8 mouse cellular contexts compared by ENCODE assay signal in the genomic region with DNA sequence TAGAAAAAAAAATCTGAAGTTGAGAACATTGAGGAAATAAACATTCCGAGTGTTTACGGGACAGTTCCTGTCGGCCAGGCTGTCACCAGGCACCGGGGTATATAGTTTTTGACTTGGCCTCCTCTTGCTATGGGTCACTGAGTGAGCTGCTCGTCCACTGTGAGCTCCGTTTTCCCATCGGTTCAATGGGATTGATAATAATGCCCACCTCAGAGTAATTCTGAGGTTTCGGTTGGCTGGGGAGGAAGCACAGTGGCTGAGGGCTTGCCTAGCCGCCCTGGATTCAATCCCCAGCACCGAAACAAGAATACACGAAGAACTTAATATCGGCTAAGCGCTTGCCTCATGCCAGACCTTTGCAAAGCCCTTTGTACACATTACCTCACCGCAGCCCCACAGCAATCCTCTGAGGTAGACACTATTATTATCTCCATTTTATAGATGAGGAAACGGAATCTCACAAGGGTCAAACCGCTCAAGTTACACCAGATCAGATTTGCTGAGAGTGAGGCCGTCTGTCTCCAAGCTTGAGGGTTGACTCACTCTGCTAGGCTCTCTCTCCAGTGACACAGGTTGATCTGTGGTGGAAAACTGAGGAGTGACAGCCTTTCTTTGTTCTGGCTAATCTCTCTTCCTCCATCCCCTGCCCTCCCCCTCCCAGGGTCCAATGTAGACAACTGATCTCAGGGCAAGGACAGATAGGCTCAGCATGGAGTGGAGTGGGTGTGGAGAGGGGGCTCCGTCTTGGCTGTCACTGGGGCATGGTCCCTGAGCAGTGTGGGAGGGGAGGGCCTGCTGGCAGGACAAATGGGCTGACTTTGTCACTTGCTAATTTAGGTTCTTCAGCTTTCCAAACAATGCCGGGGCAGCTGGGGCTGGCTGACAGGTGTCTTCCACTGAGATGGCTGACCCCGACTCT. TPM values are rescaled to one million over a fixed set of nuclear protein-coding genes. Genes with fewer than 3 reads are reported as not detected.
DNase-seq lines count a peak whose midpoint lies in the region; ATAC-seq and TF ChIP-seq lines count a peak whose summit lies in the region.
"Had no signal": no experiment of that assay in that cellular context is flagged by ENCODE, and none has a peak within 500 bp of the region (broad histone marks: within the 10 kb centered on the region; RNA-seq: fewer than 3 reads in every experiment).

No protein-coding gene starts in this region.

- H3K4me2 ChIP-seq in embryonic facial prominence, embryonic 11.5 days (ENCODE audit: low read depth, low read length), result 0 out of 2 replicates have a peak overlapping the region, but pooled peaks have one; percentile 8
- H3K4me2 ChIP-seq in intestine, postnatal 0 days (replicated peaks; ENCODE audit: low read depth), result peak overlapping the region; percentile 69
- H3K4me2 ChIP-seq in midbrain, embryonic 12.5 days (replicated peaks), result peak overlapping the region; percentile 45

- WGBS in embryonic facial prominence, embryonic 11.5 days, result 35% methylated on average over 20 of the region's 20 CpGs
- 17% methylated on average over 20 of the region's 20 CpGs for WGBS in intestine, postnatal 0 days
- WGBS in midbrain, embryonic 12.5 days, result 29% methylated on average over 20 of the region's 20 CpGs

- no peaks in the 10 kb centered on the region for H3K9me3 ChIP-seq in embryonic facial prominence, embryonic 11.5 days (replicated peaks; ENCODE audit: control insufficient read depth, low read length)
- no peaks in the 10 kb centered on the region for H3K9me3 ChIP-seq in intestine, postnatal 0 days (ENCODE audit: control insufficient read depth)
- H3K9me3 ChIP-seq in midbrain, embryonic 12.5 days, result no peaks in the 10 kb centered on the region

- H3K36me3 ChIP-seq in embryonic facial prominence, embryonic 11.5 days (replicated peaks; ENCODE audit: control insufficient read depth, insufficient read depth, low read depth, low read length), result no peaks in the 10 kb centered on the region
- H3K36me3 ChIP-seq in intestine, postnatal 0 days (ENCODE audit: control insufficient read depth, insufficient read depth), result no peaks in the 10 kb centered on the region
- H3K36me3 ChIP-seq in midbrain, embryonic 12.5 days, result no peaks in the 10 kb centered on the region

- no peak overlapping the region for H3K4me3 ChIP-seq in embryonic facial prominence, embryonic 11.5 days (ENCODE audit: low read depth, low read length)
- peak overlapping the region; percentile 29 for H3K4me3 ChIP-seq in intestine, postnatal 0 days (ENCODE audit: low read depth, low read length)
- 0 out of 2 replicates have a peak overlapping the region, but pooled peaks have one; percentile 16 for H3K4me3 ChIP-seq in midbrain, embryonic 12.5 days

- peak; percentile 72 for ATAC-seq in embryonic facial prominence, embryonic 11.5 days (replicated peaks; ENCODE audit: insufficient number of reproducible peaks, low FRiP score, low TSS enrichment, low read depth)
- peak; percentile 81 for ATAC-seq in intestine, postnatal 0 days
- peak; percentile 66 for ATAC-seq in midbrain, embryonic 12.5 days (ENCODE audit: low FRiP score, low read depth)

- no peaks in the 10 kb centered on the region for H3K27me3 ChIP-seq in embryonic facial prominence, embryonic 11.5 days (ENCODE audit: control insufficient read depth, insufficient read depth, low read length)
- no peaks in the 10 kb centered on the region for H3K27me3 ChIP-seq in intestine, postnatal 0 days (replicated peaks; ENCODE audit: control insufficient read depth, insufficient read depth, low read length)
- peaks cover 51% of the 10 kb centered on the region for H3K27me3 ChIP-seq in midbrain, embryonic 12.5 days

- no peak overlapping the region for H3K27ac ChIP-seq in embryonic facial prominence, embryonic 11.5 days (replicated peaks; ENCODE audit: low read depth, low read length)
- peak overlapping the region; percentile 94 for H3K27ac ChIP-seq in intestine, postnatal 0 days (ENCODE audit: low read depth, low read length)
- no peak overlapping the region for H3K27ac ChIP-seq in midbrain, embryonic 12.5 days (replicated peaks)

- TF ChIP-seq CTCF in intestine, postnatal 0 days (IDR thresholded peaks at IDR 0.05; ENCODE audit: low read depth), result no peak

- no peak overlapping the region for H3K9ac ChIP-seq in embryonic facial prominence, embryonic 11.5 days (replicated peaks; ENCODE audit: low read length)
- peak overlapping the region; percentile 70 for H3K9ac ChIP-seq in intestine, postnatal 0 days (ENCODE audit: low read depth, low read length)
- no peak overlapping the region for H3K9ac ChIP-seq in midbrain, embryonic 12.5 days (replicated peaks)

- peak; percentile 48 for DNase-seq in R1 (ENCODE audit: low read depth, low spot score)
- DNase-seq in embryonic facial prominence, embryonic 11.5 days (ENCODE audit: low spot score), result peak; percentile 58
- no peak for DNase-seq in right cerebral cortex, postnatal 4 days
- DNase-seq in frontal cortex, postnatal 25 days (ENCODE audit: low spot score in 2 of 2), result no peak
- DNase-seq in spleen, postnatal 4 days (ENCODE audit: low spot score in 2 of 2), result no peak
- DNase-seq: cerebellum, adult 18-20 months had no signal

- peaks cover 8% of the 10 kb centered on the region for H3K4me1 ChIP-seq in embryonic facial prominence, embryonic 11.5 days (ENCODE audit: control insufficient read depth, insufficient read depth, low read length)
- H3K4me1 ChIP-seq in intestine, postnatal 0 days (replicated peaks; ENCODE audit: control insufficient read depth, insufficient read depth, low read length), result peaks cover 26% of the 10 kb centered on the region
- H3K4me1 ChIP-seq in midbrain, embryonic 12.5 days, result peaks cover 19% of the 10 kb centered on the region

RNA-seq across cellular contexts. Expression of a gene that starts 15.2 kb away (rescaled TPM):
- 12.5 and 19.1 TPM in 2 replicates for polyA plus RNA-seq in embryonic facial prominence, embryonic 11.5 days (2014; fragmentation: Nextera tagmentation; extraction: Ambion mirVana)
- polyA plus RNA-seq in intestine, postnatal 0 days (2015; fragmentation: Nextera tagmentation; extraction: Ambion mirVana), result 3.1 and 4.1 TPM in 2 replicates
- 1.0 and 2.2 TPM in 2 replicates for polyA plus RNA-seq in midbrain, embryonic 12.5 days (2016; fragmentation: Nextera tagmentation; extraction: Ambion mirVana)

RNA-seq across cellular contexts. Expression of a gene that starts 23.9 kb away (rescaled TPM):
- 3.7 and 4.2 TPM in 2 replicates for polyA plus RNA-seq in embryonic facial prominence, embryonic 11.5 days (2014; fragmentation: Nextera tagmentation; extraction: Ambion mirVana)
- 208 and 224 TPM in 2 replicates for polyA plus RNA-seq in intestine, postnatal 0 days (2015; fragmentation: Nextera tagmentation; extraction: Ambion mirVana)
- 0.20 and 0.32 TPM in 2 replicates for polyA plus RNA-seq in midbrain, embryonic 12.5 days (2016; fragmentation: Nextera tagmentation; extraction: Ambion mirVana)

RNA-seq across cellular contexts. Expression of a gene that starts 28.6 kb away (rescaled TPM):
- polyA plus RNA-seq in embryonic facial prominence, embryonic 11.5 days (2014; fragmentation: Nextera tagmentation; extraction: Ambion mirVana), result 33.5 and 35.3 TPM in 2 replicates
- 22.0 and 22.5 TPM in 2 replicates for polyA plus RNA-seq in intestine, postnatal 0 days (2015; fragmentation: Nextera tagmentation; extraction: Ambion mirVana)
- 15.7 and 21.8 TPM in 2 replicates for polyA plus RNA-seq in midbrain, embryonic 12.5 days (2016; fragmentation: Nextera tagmentation; extraction: Ambion mirVana)

RNA-seq across cellular contexts. Expression of a gene that starts 41.7 kb away (rescaled TPM):
- polyA plus RNA-seq in embryonic facial prominence, embryonic 11.5 days (2014; fragmentation: Nextera tagmentation; extraction: Ambion mirVana), result 4.0 and 14.1 TPM in 2 replicates
- 56.8 and 73.9 TPM in 2 replicates for polyA plus RNA-seq in intestine, postnatal 0 days (2015; fragmentation: Nextera tagmentation; extraction: Ambion mirVana)
- 1.6 and 2.5 TPM in 2 replicates for polyA plus RNA-seq in midbrain, embryonic 12.5 days (2016; fragmentation: Nextera tagmentation; extraction: Ambion mirVana)

Comparison
In these comparisons a context has a peak if more than half of its experiments do, and no peak if none do; other contexts are left out.
1. DNase-seq: peak in R1 (single experiment) and embryonic facial prominence, embryonic 11.5 days (single experiment); none in right cerebral cortex, postnatal 4 days (single experiment), frontal cortex, postnatal 25 days (0 of 2) and spleen, postnatal 4 days (0 of 2).
2. H3K4me2 ChIP-seq: peak in every context shown above with its lines; median percentile 69 in intestine, postnatal 0 days; 45 in midbrain, embryonic 12.5 days; 8 in embryonic facial prominence, embryonic 11.5 days.
3. RNA of a gene that starts 23.9 kb away (polyA plus RNA-seq): 208 to 224 TPM in intestine, postnatal 0 days; 3.7 to 4.2 TPM in embryonic facial prominence, embryonic 11.5 days and 0.20 to 0.32 TPM in midbrain, embryonic 12.5 days; every median in the first group is over 10 times any median in the second.
4. Peak in every context shown above with its lines, with median percentiles within 50 percentile points of each other: ATAC-seq.